Mouse (Mus musculus) cerebellum, postnatal 36 days (tissue): ENCODE results near the gene Pak3.

ENCODE experiments used
- DNase-seq, 2 experiments: peaks; one replicate each; pipeline ENCODE4 v3.0.0; 2021 to 2022; ENCODE audit warnings: mixed read lengths in 2 of 2

Pak3 gene

DNA sequence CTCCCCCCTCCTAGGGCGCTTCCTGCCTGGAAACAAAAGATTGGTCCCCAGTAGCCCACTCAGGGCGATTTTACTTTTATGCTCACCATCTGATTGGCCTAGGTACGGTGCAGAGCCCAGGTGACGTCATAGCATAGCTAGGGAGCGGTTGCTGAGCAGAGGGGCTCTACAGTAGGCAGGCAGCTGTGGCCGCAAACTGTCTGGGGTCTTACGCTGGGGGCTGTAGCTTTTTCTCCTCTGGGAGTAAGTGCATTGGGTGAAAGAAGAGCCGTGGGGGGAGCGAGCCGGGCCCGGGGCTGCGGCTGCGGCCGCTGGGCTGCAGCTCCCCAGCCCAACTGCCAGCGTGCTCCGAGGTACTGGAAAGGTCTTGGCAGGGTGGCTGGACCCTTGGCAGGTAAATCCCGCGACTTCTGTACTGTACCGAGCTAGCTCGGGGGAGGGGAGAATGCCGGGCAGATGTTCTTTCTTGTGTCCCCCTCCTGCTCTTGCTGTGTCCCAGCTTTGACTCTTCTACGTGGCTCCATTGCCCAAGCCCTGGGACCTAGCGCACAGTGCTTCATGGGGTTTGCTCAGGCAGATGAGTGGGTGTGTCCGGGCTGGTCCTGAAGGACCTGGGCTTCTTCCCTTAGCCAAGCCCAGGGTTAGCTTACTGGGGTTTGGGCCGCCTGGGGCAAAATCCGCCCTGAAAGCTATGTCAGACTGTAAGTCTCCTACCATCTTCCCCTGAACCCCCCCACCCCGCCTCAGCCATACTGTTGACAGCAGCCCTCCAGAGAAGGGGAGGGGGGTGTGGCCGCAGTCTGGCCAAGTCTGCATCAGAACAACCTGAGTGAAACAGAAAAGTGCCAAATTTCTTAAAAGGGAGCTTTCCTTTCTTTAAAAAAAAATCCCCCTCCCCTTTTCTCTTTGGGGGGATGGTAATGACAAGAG, 146.1 kb downstream of the Pak3 start:
- peak; percentile 29 to 31 for DNase-seq

DNA sequence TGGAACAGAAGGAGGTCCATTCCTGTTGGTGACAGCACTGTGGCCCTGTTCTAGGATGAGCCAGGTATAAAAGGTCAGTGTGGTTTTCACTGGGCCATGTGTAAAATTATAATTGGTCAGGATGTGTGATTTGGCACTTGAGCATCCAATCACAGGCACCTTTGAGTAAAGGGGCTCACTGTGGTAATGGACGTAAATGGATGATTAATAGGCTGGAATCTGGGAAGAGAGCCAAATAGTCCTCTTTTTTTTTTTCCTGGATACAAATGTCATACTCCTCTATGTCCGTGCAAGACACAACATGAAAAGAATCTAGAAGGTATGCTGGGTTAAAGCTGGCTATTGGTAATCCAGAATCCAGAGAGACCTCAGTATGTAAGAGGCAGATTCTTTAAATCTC, 147.4 kb downstream of the Pak3 start:
- no peak for DNase-seq

DNA sequence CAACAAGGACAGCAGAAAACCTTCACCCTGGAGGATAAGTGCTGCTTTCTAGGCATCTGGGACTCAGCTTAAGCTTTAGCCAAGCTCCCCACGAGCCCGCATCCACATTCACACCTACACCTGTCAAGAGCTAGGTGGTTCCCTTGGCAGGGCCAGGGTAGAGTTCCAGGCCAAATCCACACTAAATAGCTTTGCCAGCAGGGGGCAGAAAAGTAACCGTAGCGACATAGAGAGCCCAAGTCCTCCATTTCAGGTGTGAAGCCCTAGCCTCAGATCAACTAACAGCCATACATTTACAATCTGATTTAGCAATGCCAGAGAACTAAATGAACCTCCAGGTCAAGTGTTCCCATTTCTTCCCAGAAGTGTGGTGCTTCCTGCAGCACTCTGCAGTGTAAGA, 148.6 kb downstream of the Pak3 start:
- DNase-seq = peak in 1 of 2 experiments; percentile 4

DNA sequence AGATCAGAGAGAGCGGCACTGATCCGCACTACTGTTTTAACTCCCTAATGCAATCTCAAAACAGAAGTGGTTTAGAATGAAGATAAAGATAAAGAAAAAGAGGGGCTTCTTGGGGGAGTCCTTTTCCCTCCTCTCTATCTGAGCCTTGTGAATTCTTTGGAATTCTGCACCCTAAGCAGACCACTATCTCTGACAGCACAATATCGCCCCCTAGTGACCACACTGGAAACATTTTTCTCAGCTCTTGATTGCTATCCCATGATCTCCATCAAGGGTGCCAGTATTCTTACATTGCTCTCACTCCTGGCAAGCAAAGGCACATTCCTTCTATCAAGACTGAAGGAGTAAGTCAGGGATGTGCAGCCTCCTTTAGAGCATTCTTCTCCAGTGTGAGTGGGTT, 149.9 kb downstream of the Pak3 start:
- DNase-seq = peak; percentile 34 to 58

DNA sequence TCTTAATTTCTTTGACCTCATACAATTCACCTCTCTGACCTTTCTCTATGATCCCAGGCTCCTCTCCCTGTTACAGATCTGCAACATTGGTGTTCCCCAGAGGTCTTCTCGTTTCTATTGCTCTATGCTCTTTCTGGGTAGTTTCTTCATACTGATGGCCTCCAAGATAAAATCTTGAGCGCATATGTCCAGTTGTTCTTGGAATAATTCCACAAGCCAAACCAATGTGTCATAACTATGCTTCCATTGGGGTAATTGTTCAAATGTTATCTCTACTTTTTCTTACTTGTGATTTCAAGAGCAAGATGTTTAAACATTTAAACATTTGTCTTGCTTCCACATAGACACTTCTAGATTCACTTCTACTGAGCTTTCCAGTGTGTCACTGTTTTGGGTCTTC, 160.2 kb downstream of the Pak3 start:
- DNase-seq = no peak

DNA sequence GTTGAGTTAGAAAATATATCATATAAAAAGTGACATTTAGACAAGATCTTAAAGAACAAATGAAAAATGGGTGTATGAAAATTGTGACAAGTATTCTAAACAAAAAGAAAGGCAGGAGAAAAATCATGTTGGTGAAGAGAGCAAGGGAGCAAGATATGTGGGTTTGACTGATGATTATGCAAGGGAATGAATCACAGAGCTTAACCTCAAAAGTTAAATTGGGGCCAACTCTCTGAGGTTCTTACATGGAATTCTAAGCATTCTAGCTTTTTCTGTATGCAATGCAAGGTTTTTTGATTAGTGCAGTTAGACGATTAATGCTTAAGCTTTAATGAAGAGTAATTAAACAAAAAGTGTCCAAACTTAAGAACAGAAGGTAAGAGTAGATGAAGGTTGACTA, 203.9 kb downstream of the Pak3 start:
- no peak for DNase-seq

DNA sequence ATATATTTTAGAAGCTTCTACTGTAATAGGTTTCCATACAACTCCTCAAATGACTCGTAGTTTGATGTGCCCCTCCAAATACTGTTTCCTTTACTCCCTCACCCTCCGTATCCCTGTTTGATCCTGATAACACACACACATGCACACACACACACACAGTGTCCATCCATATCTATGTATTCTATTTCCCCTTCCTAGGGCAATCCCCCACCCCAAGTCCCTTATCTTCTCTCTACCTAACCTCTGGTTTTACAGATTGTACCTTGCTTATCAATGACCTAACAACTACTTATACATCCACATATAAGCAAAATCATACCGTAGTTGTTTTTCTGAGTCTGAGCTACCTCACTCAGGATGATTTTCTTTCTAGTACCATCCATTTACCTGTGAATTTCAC, 207.0 kb downstream of the Pak3 start:
- DNase-seq = no peak

DNA sequence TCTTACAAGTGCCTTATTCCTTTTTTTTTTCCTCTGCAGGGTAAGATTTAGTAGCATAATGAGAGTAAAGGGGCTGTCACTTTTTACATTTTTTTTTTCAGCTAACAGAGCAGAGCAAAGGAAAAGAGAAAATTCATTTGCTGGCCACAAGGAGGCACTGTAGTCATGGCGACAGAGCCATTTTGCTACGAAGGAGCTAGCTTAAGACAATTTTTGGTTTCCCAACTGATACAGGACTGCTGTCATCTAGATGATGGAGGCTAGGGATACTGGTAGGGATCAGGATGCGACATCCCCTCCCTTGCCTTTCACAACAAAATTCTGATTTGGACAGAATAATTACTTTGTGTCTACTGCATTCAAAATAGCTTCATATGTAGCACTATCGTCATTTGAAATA, 217.6 kb downstream of the Pak3 start:
- peak; percentile 10 to 18 for DNase-seq

DNA sequence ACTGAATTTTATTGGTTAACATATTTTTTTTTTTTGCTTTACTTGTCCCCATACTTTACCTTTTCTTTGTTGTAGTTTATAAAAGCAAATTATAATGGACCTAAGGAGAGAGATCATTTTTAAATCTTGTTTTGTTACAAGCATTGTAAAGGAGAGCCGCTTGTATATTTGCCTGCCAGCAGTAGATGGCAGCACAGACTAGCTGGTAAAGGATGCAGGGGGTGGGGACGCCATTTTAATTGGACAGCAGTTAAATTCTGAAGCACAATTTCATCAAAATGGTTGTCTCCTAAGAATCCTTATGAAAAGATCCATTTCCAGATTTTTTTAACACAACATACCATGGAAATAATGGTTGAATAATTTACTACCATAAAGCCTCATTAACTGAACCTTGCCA, 220.8 kb downstream of the Pak3 start:
- DNase-seq = peak; percentile 15 to 22

DNA sequence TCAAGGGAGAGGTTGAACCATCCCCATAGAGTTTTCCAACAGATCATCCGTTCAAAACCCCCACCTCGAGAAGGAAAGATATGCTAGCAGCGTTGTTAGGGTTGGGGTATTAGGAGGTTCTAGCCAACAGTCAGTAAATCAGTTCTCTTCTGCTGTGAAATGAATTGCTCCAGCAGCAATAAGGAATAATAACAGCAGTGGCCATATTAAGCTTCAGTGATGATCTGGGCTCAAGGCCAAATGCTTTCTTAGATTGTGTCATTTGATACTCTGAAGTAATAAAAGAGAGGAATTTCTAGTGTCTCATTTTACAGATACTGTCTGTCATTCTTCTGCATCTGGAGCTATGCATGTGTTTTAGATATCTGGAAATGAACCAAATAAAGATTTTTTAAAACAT, 244.2 kb downstream of the Pak3 start:
- no peak for DNase-seq

DNA sequence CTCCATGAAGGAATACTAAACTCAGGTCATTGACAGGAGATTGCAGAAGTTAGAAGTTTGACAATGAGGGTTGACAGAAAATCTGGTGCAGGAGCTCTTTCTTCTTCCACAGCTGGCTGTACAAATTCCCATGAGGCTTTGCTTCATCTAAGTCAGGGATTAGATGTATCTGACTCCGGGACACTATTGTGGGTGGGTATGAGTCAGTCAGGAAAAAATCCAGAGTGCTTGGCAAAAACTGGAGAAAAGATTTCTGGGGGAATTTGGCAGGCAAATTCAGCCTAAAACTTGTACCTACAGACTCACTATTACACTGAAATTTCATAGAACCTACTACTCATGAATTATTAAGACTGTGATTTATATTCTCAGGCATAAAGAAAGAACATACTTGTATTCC, 297.6 kb downstream of the Pak3 start:
- DNase-seq = no peak

DNA sequence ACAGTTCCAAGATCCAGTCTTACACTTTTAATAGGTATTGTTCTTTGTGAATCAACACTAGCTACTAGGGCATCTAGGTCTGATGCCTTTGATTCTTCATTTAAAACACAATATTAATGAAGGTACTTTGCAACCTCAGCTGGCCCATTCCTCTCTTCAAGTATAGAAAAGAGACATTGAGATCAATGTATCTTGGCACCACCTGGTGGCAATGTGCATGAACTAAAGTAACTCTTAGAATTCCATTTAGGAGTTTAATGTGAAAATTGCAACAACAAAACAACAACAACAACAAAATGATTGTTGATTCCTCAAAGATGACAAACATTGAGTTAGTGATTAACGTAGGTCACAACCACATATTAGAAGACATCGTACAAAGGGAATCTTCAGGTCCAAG, 300.6 kb downstream of the Pak3 start:
- no peak for DNase-seq

DNA sequence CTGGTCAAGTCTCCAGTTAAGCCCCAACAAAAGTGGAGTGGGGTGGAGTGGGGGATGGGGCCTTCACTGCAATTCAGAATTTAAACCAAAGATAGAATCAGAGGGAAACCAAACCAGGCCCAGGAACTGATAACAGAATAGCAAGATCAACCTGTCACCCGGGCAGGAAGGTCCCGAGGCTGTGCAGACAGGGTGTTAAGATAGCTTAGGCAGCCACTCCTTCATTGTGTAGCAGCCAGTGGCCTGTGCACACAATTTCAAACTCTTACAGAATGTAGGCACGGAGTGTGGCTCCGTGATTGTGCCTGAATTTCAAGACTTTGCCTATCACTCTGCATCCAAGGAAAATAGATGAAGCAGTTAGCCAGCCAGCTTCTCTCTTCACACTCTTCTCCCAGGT, 308.1 kb downstream of the Pak3 start:
- no peak for DNase-seq

DNA sequence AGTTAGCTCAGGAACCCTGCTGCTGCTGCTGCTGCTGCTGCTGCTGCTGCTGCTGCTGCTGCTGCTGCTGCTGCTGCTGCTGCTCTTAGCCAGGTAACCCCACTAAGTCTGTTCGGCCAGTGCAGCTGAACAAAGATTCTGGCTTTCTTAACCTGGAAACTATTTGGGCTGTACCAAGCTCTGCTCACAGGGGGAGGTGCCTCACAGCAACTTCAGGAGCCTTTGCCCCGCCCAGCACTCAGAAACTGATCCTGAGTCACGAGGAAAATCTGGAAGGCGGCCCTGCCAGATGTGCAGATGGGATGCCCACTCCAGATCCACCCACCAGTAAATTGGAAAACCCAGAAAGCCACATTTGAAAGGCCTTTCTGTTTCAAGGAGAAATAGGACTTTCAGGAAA, 308.8 kb downstream of the Pak3 start, which contains the start of gene Capn6:
Gene Capn6 (minus strand): TSS at position 203 of the 400 bp plus-strand sequence.
- no peak for DNase-seq

DNA sequence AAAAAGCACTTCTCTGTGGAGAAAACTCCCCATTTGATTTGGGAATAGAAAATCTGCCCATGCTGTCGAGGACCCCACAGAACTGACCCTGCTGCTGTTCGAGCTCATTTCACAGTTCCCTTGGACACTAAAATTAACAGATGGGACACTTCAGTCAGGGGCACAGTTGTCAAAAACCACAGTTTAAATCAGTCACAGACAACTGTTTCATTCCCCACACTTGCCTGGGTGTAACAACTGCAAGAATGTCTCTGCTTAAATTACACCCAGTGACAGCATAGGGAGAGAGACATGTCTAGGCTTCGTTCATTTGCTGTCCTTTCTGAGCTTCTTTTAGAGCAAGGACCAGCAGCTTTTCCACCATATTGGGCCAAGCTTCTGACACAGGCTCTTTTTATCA, 328.2 kb downstream of the Pak3 start:
- no peak for DNase-seq
